Mouse (Mus musculus) v-Abl transformed pro-B cells (cell line): ENCODE measurements around the gene Utp14b.

Source experiments
- in situ Hi-C, 2 experiments: fragments of 400-800 bp; cut with MboI; formaldehyde crosslinking; loops; one replicate each; pipeline ENCODE4 v1.15.1; 2025; ENCODE audit not compliant: unreplicated experiment in 2 of 2

Gene Utp14b

DNA sequence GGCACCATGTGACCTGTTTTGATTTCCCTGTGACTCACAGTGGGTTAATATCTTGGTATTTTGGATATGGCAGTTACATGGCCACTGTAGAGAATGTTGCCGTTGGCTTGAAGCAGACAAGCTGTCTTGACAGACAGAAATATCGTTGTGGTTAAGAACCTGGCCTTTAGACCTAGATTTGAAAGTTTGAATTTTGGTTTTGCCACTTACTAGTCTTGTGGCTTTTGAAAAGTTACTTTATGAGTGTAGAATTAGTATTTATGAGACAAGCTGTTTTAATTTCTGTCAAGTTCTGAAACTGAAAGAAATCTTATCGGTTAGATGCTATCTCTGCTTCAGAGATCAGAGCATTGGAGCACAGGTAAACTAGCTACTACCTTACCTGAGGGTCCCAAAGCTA is 24.5 kb downstream of the Utp14b start:
- in situ Hi-C loops, result loop anchor here in 1 of 2 experiments (10.0 kb wide), 1 partner anchor 147 kb away; no protein-coding TSS in a partner anchor

DNA sequence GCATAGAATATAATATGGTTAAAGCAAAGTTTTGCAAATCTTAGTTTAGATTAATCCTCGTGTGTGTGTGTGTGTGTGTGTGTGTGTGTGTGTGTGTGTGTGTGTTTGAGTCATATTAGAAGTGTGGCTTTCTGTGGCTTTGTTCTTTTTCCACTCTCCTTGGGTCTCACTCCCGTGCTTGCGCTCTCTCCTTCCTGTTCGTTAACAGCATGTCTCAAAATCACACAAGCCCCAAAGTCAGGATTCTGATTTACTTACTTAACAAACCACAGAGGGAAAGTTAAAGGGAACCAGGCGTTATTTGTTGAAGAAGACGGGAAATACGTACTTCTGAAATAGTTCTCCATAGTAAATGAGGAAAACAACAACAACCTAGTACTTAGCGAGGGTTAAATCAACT is 26.3 kb downstream of the Utp14b start:
- in situ Hi-C loops, result loop anchor here in 1 of 2 experiments (10.0 kb wide), 1 partner anchor 149 kb away; no protein-coding TSS in a partner anchor

GRCm38 (mm10) chr1:78686872-78687271 is 29.0 kb downstream of the Utp14b start:
- in situ Hi-C loops, result loop anchor here (5.0 to 10.0 kb wide), 2 partner anchors 152 to 155 kb away; no protein-coding TSS in a partner anchor

DNA sequence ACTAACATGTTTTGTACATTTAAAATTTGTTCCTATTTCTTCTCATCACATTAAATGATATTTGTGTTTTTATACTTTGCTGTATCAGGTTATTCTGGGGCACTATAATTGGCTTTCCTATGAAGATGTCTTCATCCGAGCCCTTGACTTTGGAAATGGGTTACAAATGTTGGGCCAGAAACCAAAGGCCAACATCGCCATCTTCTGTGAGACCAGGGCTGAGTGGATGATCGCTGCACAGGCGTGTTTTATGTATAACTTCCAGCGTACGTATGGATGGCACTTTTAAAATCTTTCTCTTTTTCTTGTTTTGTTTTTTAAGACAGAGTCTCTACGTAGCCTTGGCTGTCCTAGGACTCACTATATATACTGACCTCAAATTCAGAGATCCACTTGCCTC is 30.3 kb downstream of the Utp14b start:
- in situ Hi-C loops, result loop anchor here (5.0 to 10.0 kb wide), 2 partner anchors 153 to 156 kb away; no protein-coding TSS in a partner anchor

GRCm38 (mm10) chr1:78694503-78695258 is 36.8 kb downstream of the Utp14b start:
- in situ Hi-C loops, result no loop called here

GRCm38 (mm10) chr1:78696305-78696704 is 38.5 kb downstream of the Utp14b start:
- in situ Hi-C loops, result no loop called here

GRCm38 (mm10) chr1:78696903-78697302 is 39.1 kb downstream of the Utp14b start:
- in situ Hi-C loops, result no loop called here

DNA sequence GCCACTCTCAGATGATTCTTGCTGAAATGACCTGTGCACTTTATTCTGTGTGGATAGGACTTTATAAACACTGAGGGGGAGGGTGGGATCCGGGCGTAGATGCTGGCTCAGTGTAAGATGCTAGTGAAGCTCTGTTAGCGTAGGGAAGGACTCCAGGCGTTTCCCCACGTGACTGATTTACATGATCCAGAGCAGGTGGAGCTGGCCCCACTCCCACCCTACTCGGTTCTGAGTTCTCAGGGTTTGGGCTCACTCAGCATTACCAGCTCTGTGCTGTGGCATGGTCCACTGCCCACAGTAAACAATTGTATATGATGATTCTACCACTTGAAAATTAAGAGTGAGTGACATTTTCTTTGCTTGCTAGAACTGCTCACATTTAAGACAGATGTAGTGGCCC is 40.3 kb downstream of the Utp14b start:
- in situ Hi-C loops, result no loop called here

DNA sequence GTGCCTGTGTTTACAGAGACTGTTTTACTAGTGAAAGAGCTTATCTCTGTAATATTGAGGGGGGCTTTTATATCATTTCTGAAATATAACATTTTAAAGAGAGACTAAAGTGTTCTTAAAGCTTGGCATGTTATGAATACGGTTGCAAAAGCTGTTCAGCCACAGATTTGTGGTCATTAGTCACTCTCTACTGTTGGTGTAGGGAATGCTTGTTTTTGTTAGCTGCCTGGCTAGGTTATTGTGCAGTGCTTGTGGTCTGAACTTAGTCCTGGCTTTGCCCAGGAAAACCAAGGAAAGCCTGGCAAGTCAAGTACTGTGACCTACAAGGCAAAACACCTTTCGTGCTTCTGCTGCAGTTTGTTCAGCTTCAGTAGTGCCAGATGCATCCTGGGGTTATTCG is 43.9 kb downstream of the Utp14b start:
- in situ Hi-C loops, result loop anchor here (10.0 to 25.0 kb wide), 5 partner anchors 47 to 1811 kb away; partner anchors contain the start of genes Acsl3 (in 1 of the 2) and Utp14b (in 1 of the 2)

DNA sequence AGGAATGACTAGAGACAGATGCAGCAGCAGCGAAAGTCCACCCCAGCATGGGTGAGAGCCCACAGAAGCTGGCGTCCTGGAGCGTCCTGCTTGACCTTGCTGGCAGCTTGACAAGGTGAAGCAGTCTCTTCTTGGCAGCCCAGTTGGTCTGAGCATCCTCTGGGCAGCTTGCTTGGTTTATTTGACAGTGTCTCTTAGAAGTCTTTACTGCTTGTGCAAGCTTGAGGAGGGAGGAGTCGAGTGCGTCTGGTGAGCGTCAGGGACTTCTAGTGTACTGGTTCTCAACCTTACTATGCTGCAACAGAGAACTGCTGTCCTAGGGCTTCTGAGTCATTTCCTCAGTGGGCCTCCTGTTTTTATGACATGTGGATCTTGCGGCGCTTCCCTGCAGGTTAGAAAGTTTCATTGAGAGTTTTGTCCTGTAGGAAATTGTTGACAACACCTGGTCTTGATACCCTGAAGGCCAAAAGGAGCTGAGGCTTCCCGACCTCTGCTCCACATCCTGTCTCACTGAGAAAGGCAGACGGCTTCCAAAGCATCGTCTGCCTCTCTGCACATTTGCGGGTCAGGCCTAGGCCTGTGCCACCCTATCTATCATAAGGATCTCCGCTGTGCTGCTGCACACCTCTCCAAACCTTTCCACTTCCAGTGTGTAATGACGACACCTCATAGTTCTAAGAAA is 44.6 kb downstream of the Utp14b start:
- in situ Hi-C loops, result loop anchor here (10.0 to 25.0 kb wide), 5 partner anchors 48 to 1810 kb away; partner anchors contain the start of genes Acsl3 (in 1 of the 2) and Utp14b (in 1 of the 2)

- in situ Hi-C loops, result loop anchor here (10.0 to 25.0 kb wide), 5 partner anchors 48 to 1809 kb away; partner anchors contain the start of genes Acsl3 (in 1 of the 2) and Utp14b (in 1 of the 2)
Measured at GRCm38 (mm10) chr1:78702964-78703285, 45.1 kb downstream of the Utp14b start.

GRCm38 (mm10) chr1:78706338-78706737 is 48.5 kb downstream of the Utp14b start:
- in situ Hi-C loops, result loop anchor here (10.0 to 25.0 kb wide), 5 partner anchors 52 to 1806 kb away; partner anchors contain the start of genes Acsl3 (in 1 of the 2) and Utp14b (in 1 of the 2)

DNA sequence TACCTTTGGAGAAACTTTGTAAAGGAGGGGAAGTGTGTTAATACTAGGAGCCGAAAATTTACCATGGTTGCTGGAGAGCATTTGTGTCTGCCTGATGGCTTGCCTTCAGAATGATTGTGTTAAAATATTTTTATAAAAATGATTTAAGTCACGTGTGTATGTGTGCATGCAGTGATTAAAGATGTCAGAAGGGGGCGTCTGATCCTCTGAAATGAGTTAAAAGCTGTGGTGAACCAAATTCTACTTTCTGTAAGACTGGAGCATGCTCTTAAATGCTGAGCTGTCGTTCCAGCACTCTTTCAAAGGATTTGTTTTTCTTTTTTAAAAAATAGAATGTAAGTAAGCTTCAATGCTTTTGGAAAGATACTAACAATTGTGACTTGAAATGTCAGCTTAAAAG is 49.4 kb downstream of the Utp14b start:
- in situ Hi-C loops, result loop anchor here (10.0 to 25.0 kb wide), 5 partner anchors 52 to 1805 kb away; partner anchors contain the start of genes Acsl3 (in 1 of the 2) and Utp14b (in 1 of the 2)

GRCm38 (mm10) chr1:78710026-78710425 is 52.2 kb downstream of the Utp14b start:
- in situ Hi-C loops, result loop anchor here (25.0 kb wide), 3 partner anchors 977 to 1802 kb away; no protein-coding TSS in a partner anchor

DNA sequence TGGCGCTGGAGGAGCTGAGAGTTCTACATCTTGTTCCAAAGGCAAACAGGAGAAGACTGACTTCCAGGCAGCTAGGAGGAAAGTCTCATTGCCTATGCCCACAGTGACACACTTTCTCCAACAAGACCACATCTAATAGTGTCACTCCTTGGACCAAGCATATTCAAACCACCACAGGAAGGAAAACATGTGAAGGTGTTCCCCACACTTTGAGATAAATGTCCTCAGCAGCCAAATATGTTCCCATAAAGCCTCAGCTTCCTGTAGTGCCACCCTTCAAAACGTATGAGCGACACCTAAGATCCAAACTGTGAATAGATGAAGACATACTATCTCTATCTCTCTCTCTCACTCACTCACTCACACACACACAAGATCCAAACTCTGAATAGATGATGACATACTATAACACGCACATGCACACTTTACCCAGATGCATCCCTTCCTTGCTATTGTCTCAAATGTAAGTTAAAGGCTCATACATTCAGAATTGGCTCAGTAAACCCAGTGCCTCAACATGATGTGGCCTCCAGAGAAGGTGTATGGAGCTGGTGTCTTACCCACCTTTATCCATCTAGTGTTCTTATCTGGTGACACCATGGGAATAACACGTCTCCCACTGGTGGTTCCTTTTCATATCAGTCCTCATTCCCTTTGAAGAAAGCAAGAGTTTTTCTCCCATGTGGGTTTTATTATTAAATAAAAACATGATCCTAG is 52.9 kb downstream of the Utp14b start:
- in situ Hi-C loops, result loop anchor here (25.0 kb wide), 3 partner anchors 977 to 1802 kb away; no protein-coding TSS in a partner anchor
